Mouse (Mus musculus) small intestine, adult 2 months (tissue): ENCODE data around the gene Clip1. TPM values are rescaled to one million over a fixed set of nuclear protein-coding genes. Genes with fewer than 3 reads are reported as not detected.
A peak's percentile ranks its signal among the peaks of the same experiment; 100 is the strongest.
"Not testable (repeated sequence)": the region's sequence is repeated elsewhere in the genome, so short reads cannot be mapped to it uniquely, and the experiment has no call there.

Source experiments
- H3K27ac ChIP-seq: fragments of 200-500 bp; 2 replicates; pipeline ENCODE4 v1.5.1; 2012; ENCODE audit warnings: low read depth, low read length, control low read depth, inconsistent platforms; ENCODE audit not compliant: insufficient read depth
- H3K27me3 ChIP-seq: fragments of 200-500 bp; 2 replicates; pipeline ENCODE4 v1.6.1; 2012; ENCODE audit warnings: mild to moderate bottlenecking, moderate library complexity, low read length, inconsistent platforms; ENCODE audit not compliant: control insufficient read depth, insufficient read depth
- H3K36me3 ChIP-seq: fragments of 200-500 bp; 2 replicates; pipeline ENCODE4 v1.6.1; 2012; ENCODE audit warnings: mild to moderate bottlenecking, low read length, control low read depth, inconsistent platforms; ENCODE audit not compliant: control insufficient read depth, insufficient read depth
- H3K4me1 ChIP-seq: fragments of 200-500 bp; 2 replicates; pipeline ENCODE4 v1.6.1; 2012; ENCODE audit warnings: low read length, inconsistent platforms, mixed read lengths; ENCODE audit not compliant: control insufficient read depth, insufficient read depth, insufficient read length
- H3K4me3 ChIP-seq: fragments of 200-500 bp; 2 replicates; pipeline ENCODE4 v1.5.1; 2012; ENCODE audit warnings: low read depth, mild to moderate bottlenecking, control low read depth, inconsistent platforms, low read length, moderate library complexity
- CTCF ChIP-seq: fragments of 200-500 bp; IDR thresholded peaks from 2 replicates; pipeline ENCODE4 v1.5.1; 2012; ENCODE audit warnings: low read depth, mild to moderate bottlenecking, control low read depth, inconsistent platforms, low read length, moderate library complexity, mixed read lengths; ENCODE audit not compliant: insufficient replicate concordance, insufficient read length; ENCODE audit errors: extremely low read depth
- POLR2A ChIP-seq: fragments of 200-500 bp; IDR thresholded peaks from 2 replicates; pipeline ENCODE4 v1.6.1; 2012; ENCODE audit warnings: low read depth, mild to moderate bottlenecking, control low read depth, inconsistent platforms, low read length, moderate library complexity
- WGBS: fragments of 180-500 bp; shearing (Covaris S2); methylation state at CpG from one replicate; pipeline ENCODE4 v1.1.7; 2018; 5-methylcytosine and 5-hydroxymethylcytosine counted together
- polyA plus RNA-seq: library from polyadenylated mRNA; depleted of rRNA; stranded (reverse); fragments of >200 nt; gene quantifications from 2 replicates; pipeline ENCODE4 v1.2.3, GENCODE M21; 2012; rRNA removed

Gene Clip1
- 4.4 and 4.5 TPM in 2 replicates for polyA plus RNA-seq

- WGBS = under 1% methylated on average over 55 of the region's 64 CpGs
- Histone ChIP-seq H3K4me3 (peak within 1 kb of the TSS; percentile 98), H3K4me1 (peaks cover 5% of the 10 kb centered on the region), H3K36me3 (no peaks in the 10 kb centered on the region), H3K27ac (peak within 1 kb of the TSS; percentile 79), H3K27me3 (no peaks in the 10 kb centered on the region)
- TF ChIP-seq POLR2A = peak; percentile 44; the same call in 1 of the 2 replicates
- TF ChIP-seq CTCF = no peak
Measured at GRCm38 (mm10) chr5:123684221-123685144, at the start of gene Clip1. Clip1 (minus strand) TSS chr5:123684618.

GRCm38 (mm10) chr5:123730981-123731380 lies 46.6 kb upstream of the Clip1 start:
- Histone ChIP-seq H3K4me1 (no peaks in the 10 kb centered on the region), H3K27ac (no peak overlapping the region), H3K36me3 (peaks cover 63% of the 10 kb centered on the region), H3K4me3 (no peak overlapping the region), H3K27me3 (no peaks in the 10 kb centered on the region)
- 91% methylated on average over 2 of the region's 2 CpGs for WGBS
- TF ChIP-seq CTCF (no peak), POLR2A (no peak)

- not testable (repeated sequence) for H3K27me3 ChIP-seq, H3K4me3 ChIP-seq, H3K4me1 ChIP-seq, H3K27ac ChIP-seq, H3K36me3 ChIP-seq
- WGBS = 84% methylated on average over 7 of the region's 7 CpGs
Measured at GRCm38 (mm10) chr5:123723816-123724215, 39.4 kb upstream of the Clip1 start.

GRCm38 (mm10) chr5:123720328-123721311 lies 36.2 kb upstream of the Clip1 start, which contains the start of gene Zcchc8:
Zcchc8 (minus strand) TSS chr5:123721100.
- Histone ChIP-seq H3K4me1 (peaks cover 2% of the 10 kb centered on the region; the same call in 1 of the 2 replicates), H3K27ac (peak within 1 kb of the TSS; percentile 65), H3K36me3 (peaks cover 12% of the 10 kb centered on the region), H3K27me3 (no peaks in the 10 kb centered on the region), H3K4me3 (peak within 1 kb of the TSS; percentile 81)
- no peak for TF ChIP-seq CTCF
- peak; percentile 48; the same call in 1 of the 2 replicates for TF ChIP-seq POLR2A
- whole genome bisulfite sequencing = under 1% methylated on average over 83 of the region's 83 CpGs

GRCm38 (mm10) chr5:123714622-123715021 lies 30.2 kb upstream of the Clip1 start:
- H3K36me3 ChIP-seq = peaks cover 56% of the 10 kb centered on the region
- no peaks in the 10 kb centered on the region; the same call in 1 of the 2 replicates for H3K4me1 ChIP-seq
- no peaks in the 10 kb centered on the region for H3K27me3 ChIP-seq
- no peak overlapping the region for H3K27ac ChIP-seq
- H3K4me3 ChIP-seq = no peak overlapping the region
- TF ChIP-seq CTCF = no peak
- WGBS = 79% methylated on average over 4 of the region's 4 CpGs

GRCm38 (mm10) chr5:123713782-123714181 lies 29.4 kb upstream of the Clip1 start:
- peaks cover 61% of the 10 kb centered on the region for H3K36me3 ChIP-seq
- H3K27ac ChIP-seq = no peak overlapping the region
- 85% methylated on average over 6 of the region's 6 CpGs for WGBS
- H3K27me3 ChIP-seq = no peaks in the 10 kb centered on the region
- no peaks in the 10 kb centered on the region; the same call in 1 of the 2 replicates for H3K4me1 ChIP-seq
- TF ChIP-seq POLR2A (no peak), CTCF (no peak)
- H3K4me3 ChIP-seq = no peak overlapping the region
